ENCODE assay signal across 7 mouse cellular contexts in genomic region chr10:99339291-99339912, GRCm38 (mm10).
DNase-seq lines count a peak whose midpoint lies in the region.

No protein-coding gene starts in this region.

- DNase-seq in cerebellum, adult 18-20 months = peak; percentile 31 to 60
- peak; percentile 79 to 87 for DNase-seq in gastrocnemius, adult 8-10 months (ENCODE audit: low spot score in 2 of 2)
- DNase-seq in kidney, adult 18-20 months = peak; percentile 77
- peak; percentile 30 to 87 for DNase-seq in layer of hippocampus, postnatal 25 days (ENCODE audit: extremely low spot score in 1 of 2, low spot score in 1 of 2)
- peak; percentile 51 for DNase-seq in lung, postnatal 10 days
- peak; percentile 59 to 85 for DNase-seq in right cerebral cortex, postnatal 10 days (ENCODE audit: low spot score in 2 of 2)
- DNase-seq in thymus, postnatal 14 days = peak; percentile 50

Comparison
In these comparisons a context has a peak if more than half of its experiments do, and no peak if none do; other contexts are left out.
1. Peak in every context shown above with its lines: DNase-seq.